Mouse (Mus musculus) cortical plate, adult 2 months (tissue): ENCODE results near the gene D130043K22Rik.

Experiments
- CTCF ChIP-seq: fragments of 200-500 bp; IDR thresholded peaks from 2 replicates; pipeline ENCODE4 v1.5.1; 2011; ENCODE audit warnings: mild to moderate bottlenecking, control low read depth, low read length; ENCODE audit not compliant: insufficient read depth; ENCODE audit errors: extremely low read depth
- POLR2A ChIP-seq: fragments of 200-500 bp; IDR thresholded peaks from 2 replicates; pipeline ENCODE4 v1.6.1; 2011; ENCODE audit warnings: mild to moderate bottlenecking, low read length, control low read depth; ENCODE audit not compliant: insufficient read depth; ENCODE audit errors: extremely low read depth

GRCm38 (mm10) chr13:24799378-24799777, 45.6 kb upstream of the D130043K22Rik start:
- TF ChIP-seq CTCF (no peak), POLR2A (no peak)
